Mouse (Mus musculus) kidney, embryonic 14.5 days (tissue): ENCODE data around the gene Ddx25. TPM values are rescaled to one million over a fixed set of nuclear protein-coding genes. Genes with fewer than 3 reads are reported as not detected.
A peak's percentile ranks its signal among the peaks of the same experiment; 100 is the strongest.

Experiments
- ATAC-seq: fragments of 200-750 bp; cut with Nextera tagmentation; 2 replicates; pipeline ENCODE4 v1.8.0; 2017; ENCODE audit warnings: moderate number of reproducible peaks, mild to moderate bottlenecking, moderate TSS enrichment, moderate library complexity; ENCODE audit not compliant: low FRiP score, low TSS enrichment
- H3K27ac ChIP-seq: fragments of 300-500 bp; sonication (generic); 2 replicates; pipeline ENCODE4 v1.5.1; 2014; ENCODE audit warnings: low read depth, mild to moderate bottlenecking, low read length, moderate library complexity, mixed read lengths
- H3K27me3 ChIP-seq: fragments of 300-500 bp; sonication (generic); 2 replicates; pipeline ENCODE4 v1.6.1; 2014; ENCODE audit warnings: mild to moderate bottlenecking, low read length; ENCODE audit not compliant: control insufficient read depth, insufficient read depth
- H3K36me3 ChIP-seq: fragments of 300-500 bp; sonication (generic); 2 replicates; pipeline ENCODE4 v1.6.1; 2014; ENCODE audit warnings: low read length, mixed read lengths; ENCODE audit not compliant: control insufficient read depth, insufficient read depth
- H3K4me1 ChIP-seq: fragments of 300-500 bp; sonication (generic); 2 replicates; pipeline ENCODE4 v1.6.1; 2014; ENCODE audit warnings: low read length, mixed read lengths; ENCODE audit not compliant: control insufficient read depth, insufficient read depth
- H3K4me2 ChIP-seq: fragments of 300-500 bp; sonication (generic); replicated peaks from 2 replicates; pipeline ENCODE4 v1.6.1; 2014; ENCODE audit warnings: low read depth, mild to moderate bottlenecking, low read length
- H3K4me3 ChIP-seq: fragments of 300-500 bp; sonication (generic); 2 replicates; pipeline ENCODE4 v1.5.1; 2014; ENCODE audit warnings: mild to moderate bottlenecking, low read length
- H3K9ac ChIP-seq: fragments of 300-500 bp; sonication (generic); 2 replicates; pipeline ENCODE4 v1.6.1; 2014; ENCODE audit warnings: low read depth, mild to moderate bottlenecking, low read length, moderate library complexity
- H3K9me3 ChIP-seq: fragments of 300-500 bp; sonication (generic); 2 replicates; pipeline ENCODE4 v1.6.1; 2016; ENCODE audit warnings: low read length; ENCODE audit not compliant: control insufficient read depth
- WGBS: fragments of 180-500 bp; shearing (Covaris S2); extraction: QIAGEN DNeasy Blood & Tissue Kit; methylation state at CpG from one replicate; pipeline ENCODE4 v1.1.7; 2014; 5-methylcytosine and 5-hydroxymethylcytosine counted together
- polyA plus RNA-seq: library from polyadenylated mRNA; unstranded; fragments of >200 nt; fragmentation: Nextera tagmentation; extraction: Ambion mirVana; gene quantifications from 2 replicates; pipeline ENCODE4 v1.2.1, GENCODE M21; 2014

Ddx25 gene
- polyA plus RNA-seq, 1 experiment from 2014 or later, result 2.8 TPM

- H3K36me3 ChIP-seq, result peaks cover 58% of the 10 kb centered on the region
These were observed 6.4 kb upstream of the Ddx25 start for GRCm38 (mm10) chr9:35564536-35565240.

GRCm38 (mm10) chr9:35561583-35561982, 3.3 kb upstream of the Ddx25 start:
- 91% methylated on average over 6 of the region's 6 CpGs for WGBS
- no peaks in the 10 kb centered on the region for H3K9me3 ChIP-seq
- ATAC-seq, result no peak

More at GRCm38 (mm10) chr9:35564536-35565240, 6.4 kb upstream of the Ddx25 start:
- Histone ChIP-seq H3K9ac (no peak overlapping the region), H3K9me3 (no peaks in the 10 kb centered on the region), H3K4me3 (no peak overlapping the region), H3K27ac (no peak overlapping the region), H3K27me3 (no peaks in the 10 kb centered on the region), H3K4me1 (peaks cover 11% of the 10 kb centered on the region; the same call in 1 of the 2 replicates), H3K4me2 (no peak overlapping the region)
- ATAC-seq, result no peak
- 90% methylated on average over 5 of the region's 5 CpGs for WGBS

GRCm38 (mm10) chr9:35561076-35561475, 2.7 kb upstream of the Ddx25 start:
- H3K36me3 ChIP-seq, result peaks cover 38% of the 10 kb centered on the region
- H3K4me2 ChIP-seq, result no peak overlapping the region
- no peak overlapping the region for H3K4me3 ChIP-seq
- H3K9ac ChIP-seq, result no peak overlapping the region
- 96% methylated on average over 11 of the region's 11 CpGs for WGBS
- no peak for ATAC-seq
- no peaks in the 10 kb centered on the region for H3K9me3 ChIP-seq
- H3K27me3 ChIP-seq, result no peaks in the 10 kb centered on the region; the same call in 1 of the 2 replicates
- peaks cover 4% of the 10 kb centered on the region; the same call in 1 of the 2 replicates for H3K4me1 ChIP-seq
- no peak overlapping the region for H3K27ac ChIP-seq

More at GRCm38 (mm10) chr9:35561583-35561982, 3.3 kb upstream of the Ddx25 start:
- Histone ChIP-seq H3K4me1 (peaks cover 4% of the 10 kb centered on the region; the same call in 1 of the 2 replicates), H3K4me2 (no peak overlapping the region), H3K36me3 (peaks cover 43% of the 10 kb centered on the region), H3K4me3 (no peak overlapping the region), H3K9ac (no peak overlapping the region), H3K27ac (no peak overlapping the region), H3K27me3 (no peaks in the 10 kb centered on the region; the same call in 1 of the 2 replicates)

- Histone ChIP-seq H3K9me3 (no peaks in the 10 kb centered on the region), H3K9ac (peak overlapping the region; percentile 68), H3K27ac (peak overlapping the region; percentile 24; the same call in 1 of the 2 replicates), H3K4me2 (peak overlapping the region; percentile 99), H3K36me3 (peaks cover 22% of the 10 kb centered on the region), H3K4me3 (peak overlapping the region; percentile 65), H3K4me1 (peaks cover 4% of the 10 kb centered on the region; the same call in 1 of the 2 replicates), H3K27me3 (no peaks in the 10 kb centered on the region; the same call in 1 of the 2 replicates)
- peak; percentile 93 for ATAC-seq
- under 1% methylated on average over 31 of the region's 31 CpGs for WGBS
These were observed 922 bp upstream of the Ddx25 start for GRCm38 (mm10) chr9:35559009-35559890.

GRCm38 (mm10) chr9:35556494-35557102, 1.7 kb downstream of the Ddx25 start:
- Histone ChIP-seq H3K36me3 (peaks cover 8% of the 10 kb centered on the region), H3K9ac (no peak overlapping the region), H3K4me2 (no peak overlapping the region), H3K4me3 (no peak overlapping the region), H3K27ac (no peak overlapping the region), H3K4me1 (peaks cover 4% of the 10 kb centered on the region; the same call in 1 of the 2 replicates), H3K27me3 (no peaks in the 10 kb centered on the region; the same call in 1 of the 2 replicates), H3K9me3 (no peaks in the 10 kb centered on the region)
- WGBS, result 77% methylated on average over 12 of the region's 12 CpGs
- no peak for ATAC-seq

GRCm38 (mm10) chr9:35548455-35548854, 9.9 kb downstream of the Ddx25 start:
- WGBS, result 84% methylated on average over 9 of the region's 9 CpGs
- Histone ChIP-seq H3K9ac (no peak overlapping the region), H3K36me3 (no peaks in the 10 kb centered on the region), H3K9me3 (no peaks in the 10 kb centered on the region), H3K27me3 (no peaks in the 10 kb centered on the region), H3K4me1 (no peaks in the 10 kb centered on the region), H3K27ac (no peak overlapping the region), H3K4me2 (no peak overlapping the region), H3K4me3 (no peak overlapping the region)
- no peak for ATAC-seq

- no peak overlapping the region for H3K9ac ChIP-seq
- no peak overlapping the region for H3K27ac ChIP-seq
- no peaks in the 10 kb centered on the region for H3K27me3 ChIP-seq
- no peak overlapping the region for H3K4me2 ChIP-seq
- no peaks in the 10 kb centered on the region for H3K36me3 ChIP-seq
- no peaks in the 10 kb centered on the region for H3K4me1 ChIP-seq
- no peaks in the 10 kb centered on the region for H3K9me3 ChIP-seq
- WGBS, result 69% methylated on average over 9 of the region's 9 CpGs
- ATAC-seq, result no peak
- no peak overlapping the region for H3K4me3 ChIP-seq
These were observed 11.6 kb downstream of the Ddx25 start for GRCm38 (mm10) chr9:35546745-35547144.

GRCm38 (mm10) chr9:35545704-35546103, 12.6 kb downstream of the Ddx25 start:
- no peaks in the 10 kb centered on the region for H3K27me3 ChIP-seq
- no peak for ATAC-seq
- H3K36me3 ChIP-seq, result no peaks in the 10 kb centered on the region
- no peak overlapping the region for H3K4me2 ChIP-seq
- WGBS, result 73% methylated on average over 12 of the region's 12 CpGs
- no peaks in the 10 kb centered on the region for H3K4me1 ChIP-seq
- no peak overlapping the region for H3K4me3 ChIP-seq
- H3K9me3 ChIP-seq, result no peaks in the 10 kb centered on the region
- no peak overlapping the region for H3K27ac ChIP-seq
- H3K9ac ChIP-seq, result no peak overlapping the region
